Mouse (Mus musculus) large intestine, adult 2 months (tissue): ENCODE results near the gene Prss3. TPM values are rescaled to one million over a fixed set of nuclear protein-coding genes. Genes with fewer than 3 reads are reported as not detected.
"Not testable (repeated sequence)": the region's sequence is repeated elsewhere in the genome, so short reads cannot be mapped to it uniquely, and the experiment has no call there.

Experiments
- DNase-seq: peaks from one replicate; pipeline ENCODE4 v3.0.0-alpha.2; 2012; ENCODE audit warnings: low read depth, low spot score
- WGBS: fragments of 180-500 bp; shearing (Covaris S2); methylation state at CpG from one replicate; pipeline ENCODE4 v1.1.7; 2018; 5-methylcytosine and 5-hydroxymethylcytosine counted together
- polyA plus RNA-seq: library from polyadenylated mRNA; depleted of rRNA; stranded (reverse); fragments of >200 nt; gene quantifications from 2 replicates; pipeline ENCODE4 v1.2.3, GENCODE M21; 2012; rRNA removed

The Prss3 gene
- not detected in 2 replicates for polyA plus RNA-seq

DNA sequence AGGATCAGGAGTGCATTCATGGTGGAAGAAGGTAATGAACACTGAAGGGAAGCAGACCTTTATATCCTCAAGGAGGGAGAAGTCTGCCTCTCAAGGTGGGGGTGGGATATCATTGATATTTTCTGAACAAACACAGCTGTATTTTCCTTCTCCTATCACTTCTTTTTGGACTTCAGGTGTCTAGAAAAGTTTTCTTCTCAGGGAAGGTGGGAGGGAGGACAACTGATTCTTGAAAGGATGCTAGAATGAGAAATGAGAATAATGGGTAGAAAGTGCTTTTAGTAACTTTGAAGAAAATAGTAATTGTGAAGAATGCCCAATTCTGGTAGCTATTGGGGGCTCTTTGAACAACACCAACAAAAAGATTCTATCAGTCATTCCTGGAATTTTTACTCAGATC, at the start of gene Prss3:
Gene Prss3, minus strand, starts transcription at position 101 of the 400 bp plus-strand sequence.
- not testable (repeated sequence) for DNase-seq

DNA sequence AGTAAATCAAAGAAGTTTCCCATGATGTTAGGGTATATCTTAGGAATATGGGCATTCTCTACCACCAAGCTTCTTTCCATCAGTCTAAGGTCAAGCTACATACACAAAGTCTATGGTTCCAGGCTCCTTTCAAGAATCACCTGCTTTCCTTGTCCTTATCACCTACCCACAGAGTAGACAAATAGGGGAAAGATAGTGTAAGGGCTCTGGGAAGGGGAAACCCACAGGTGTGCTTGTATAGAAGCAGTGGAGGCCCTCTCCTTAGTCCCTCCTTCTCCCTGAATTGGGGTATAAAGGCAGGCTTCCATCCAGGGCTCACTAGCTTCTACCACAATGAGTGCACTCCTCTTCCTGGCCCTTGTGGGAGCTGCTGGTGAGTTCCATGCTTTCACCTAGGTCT, 14.6 kb upstream of the Prss3 start, which contains the start of gene Gm5771:
Gene Gm5771, plus strand, starts transcription at position 301 of the 400 bp plus-strand sequence.
- not testable (repeated sequence) for DNase-seq

DNA sequence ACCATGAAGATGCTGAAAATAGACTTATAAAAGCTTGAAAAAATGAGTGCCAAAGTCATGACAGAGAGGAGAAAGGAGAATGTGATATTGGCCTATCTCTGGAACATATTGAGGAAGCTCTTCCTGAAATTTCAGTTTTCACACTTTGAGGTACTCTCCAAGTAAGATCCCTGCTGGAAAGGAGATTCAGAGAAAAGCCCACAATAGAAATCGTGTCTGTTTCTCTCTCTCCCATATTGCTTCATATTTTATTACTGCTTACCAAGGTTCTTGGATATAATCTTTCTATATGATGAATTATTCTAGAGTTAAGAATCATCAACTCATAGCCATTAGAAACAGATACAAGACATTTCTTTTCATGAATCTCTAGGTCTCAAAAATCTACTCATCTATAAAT, 14.2 kb upstream of the Prss3 start:
- not testable (repeated sequence) for DNase-seq
- 44% methylated on average over 1 of the region's 1 CpGs for WGBS

DNA sequence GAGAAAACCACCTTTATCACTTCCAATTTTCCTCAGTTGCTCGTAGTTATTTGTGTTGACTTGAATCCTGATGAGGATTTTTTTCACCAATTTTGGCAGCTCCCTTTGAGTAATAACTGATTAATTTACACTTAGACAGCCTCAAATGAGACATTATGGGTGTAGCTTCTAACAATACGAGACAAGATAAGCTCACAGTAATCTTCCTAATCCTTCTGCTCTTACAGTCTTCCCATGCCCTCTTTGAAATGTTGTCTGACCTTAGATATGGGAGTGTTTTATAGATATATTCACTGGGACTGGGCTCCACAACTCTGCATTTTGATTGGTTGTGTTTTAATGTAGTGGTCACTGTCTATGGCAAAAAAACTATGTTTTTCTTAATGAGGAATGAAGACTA, 9.3 kb upstream of the Prss3 start:
- WGBS, result 62% methylated on average over 2 of the region's 2 CpGs
- no peak for DNase-seq

DNA sequence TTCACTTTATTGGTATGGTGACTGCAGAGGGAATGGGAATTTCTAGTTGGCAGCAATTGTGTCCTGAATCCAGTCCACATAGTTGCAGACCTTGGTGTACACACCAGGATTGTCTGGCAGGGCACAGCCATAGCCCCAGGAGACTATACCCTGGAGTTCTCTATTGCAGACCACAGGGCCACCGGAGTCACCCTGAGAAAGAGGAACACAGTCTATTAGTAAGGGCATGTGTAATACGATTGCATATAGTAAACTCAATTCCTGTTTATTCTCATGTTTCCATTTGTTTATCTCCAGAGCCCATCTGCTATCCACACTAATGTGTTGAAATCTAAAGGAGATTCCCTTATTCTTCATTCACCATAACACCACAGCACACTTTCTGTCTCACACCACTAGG, 3.7 kb downstream of the Prss3 start:
- DNase-seq, result not testable (repeated sequence)
- 49% methylated on average over 2 of the region's 2 CpGs for WGBS

DNA sequence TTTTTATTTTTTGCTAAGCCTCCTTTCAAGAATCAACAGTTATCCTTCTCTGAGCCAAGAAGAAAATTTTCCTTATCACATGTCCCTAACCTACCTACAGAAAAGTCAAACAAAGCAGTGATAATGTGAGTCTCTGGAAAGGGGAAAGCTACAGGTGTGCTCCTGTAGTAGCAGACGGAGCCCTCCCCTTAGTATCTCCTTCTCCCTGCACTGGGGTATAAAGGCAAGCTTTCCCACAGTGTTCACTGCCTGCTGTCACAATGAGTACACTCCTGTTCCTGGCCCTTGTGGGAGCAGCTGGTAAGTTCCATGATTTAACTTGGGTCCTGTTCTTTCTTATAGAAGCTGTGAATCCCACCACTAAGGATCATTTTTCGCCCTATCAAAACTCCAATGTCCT, 23.5 kb downstream of the Prss3 start, which contains the start of gene Try10:
Gene Try10, plus strand, starts transcription at position 174 of the 400 bp plus-strand sequence.
- 70% methylated on average over 2 of the region's 2 CpGs for WGBS
- no peak for DNase-seq

Other genes with a start within 250 kb of the Prss3 start
- gene Try4, start 75.4 kb downstream of the Prss3 start, polyA plus RNA-seq, result 0.61 and 2.2 TPM in 2 replicates
- gene Try5, start 60.8 kb downstream of the Prss3 start, polyA plus RNA-seq, result 0.57 and 1.0 TPM in 2 replicates
- gene Try10, start 23.6 kb downstream of the Prss3 start, polyA plus RNA-seq, result 0.10 TPM in 1 of 2 replicates, not detected in the other
- gene Gm5771, start 14.7 kb upstream of the Prss3 start, polyA plus RNA-seq, result not detected in 2 replicates
- gene Gm10334, start 68.5 kb upstream of the Prss3 start, polyA plus RNA-seq, result not detected in 2 replicates
- gene Prss1, start 81.3 kb upstream of the Prss3 start, polyA plus RNA-seq, result not detected in 2 replicates
- 1.3 and 1.9 TPM in 2 replicates for gene Prss2, start 144.1 kb upstream of the Prss3 start, polyA plus RNA-seq
- 1.5 and 2.7 TPM in 2 replicates for gene Ephb6, start 227.8 kb upstream of the Prss3 start, polyA plus RNA-seq